Mouse (Mus musculus) CH12.LX (cell line): ENCODE measurements around the gene Wdr63. TPM values are rescaled to one million over a fixed set of nuclear protein-coding genes. Genes with fewer than 3 reads are reported as not detected.

ENCODE experiments used
- DNase-seq: peaks from one replicate; pipeline ENCODE4 v3.0.0-alpha.2; 2013; ENCODE audit errors: extremely low read depth
- H3K27ac ChIP-seq: 2 replicates; pipeline ENCODE4 v1.5.1; 2012; ENCODE audit warnings: low read depth, mild to moderate bottlenecking, control low read depth, moderate library complexity; ENCODE audit not compliant: insufficient read depth
- H3K27me3 ChIP-seq: replicated peaks from 2 replicates; pipeline ENCODE3; 2012; ENCODE audit warnings: inconsistent platforms
- H3K36me3 ChIP-seq, 2 experiments: replicated peaks in 1 of 2; 2 replicates each; pipeline versions ENCODE3 to v1.6.1; 2012; ENCODE audit warnings: inconsistent platforms in 1 of 2, low read length in 1 of 2, mild to moderate bottlenecking in 1 of 2, mixed read lengths in 1 of 2, moderate library complexity in 1 of 2; ENCODE audit not compliant: control insufficient read depth in 1 of 2, insufficient read depth in 1 of 2
- H3K4me1 ChIP-seq, 2 experiments: 2 replicates each; pipeline ENCODE4 v1.6.1; 2012; ENCODE audit warnings: inconsistent platforms in 1 of 2, moderate library complexity in 1 of 2; ENCODE audit not compliant: insufficient read depth in 2 of 2, control insufficient read depth in 1 of 2
- H3K4me2 ChIP-seq: 2 replicates; pipeline ENCODE4 v1.6.1; 2012; ENCODE audit warnings: low read depth, mild to moderate bottlenecking, control low read depth; ENCODE audit not compliant: poor library complexity, insufficient read depth, severe bottlenecking
- H3K4me3 ChIP-seq, 3 experiments: fragments of 150-350 bp in 1 of 3; sonication (generic) in 1 of 3; replicated peaks in 1 of 3; 2 replicates each; pipeline versions ENCODE3 to v1.5.1; 2011 to 2012; ENCODE audit warnings: low read depth in 2 of 3, low read length in 2 of 3, mild to moderate bottlenecking in 2 of 3, moderate library complexity in 2 of 3, control low read depth in 1 of 3, improper control_type of control experiment in 1 of 3, inconsistent platforms in 1 of 3, mixed read lengths in 1 of 3; ENCODE audit not compliant: poor library complexity in 1 of 3
- H3K79me2 ChIP-seq: replicated peaks from 2 replicates; pipeline ENCODE4 v1.6.1; 2012; ENCODE audit warnings: mild to moderate bottlenecking, moderate library complexity; ENCODE audit not compliant: control insufficient read depth, poor library complexity, insufficient read depth, severe bottlenecking; ENCODE audit errors: extremely low read depth
- H3K9ac ChIP-seq: 2 replicates; pipeline ENCODE4 v1.6.1; 2012; ENCODE audit warnings: low read depth, mild to moderate bottlenecking, control low read depth, moderate library complexity; ENCODE audit not compliant: insufficient read depth
- H3K9me3 ChIP-seq: replicated peaks from 2 replicates; pipeline ENCODE3; 2012; ENCODE audit warnings: low read length, inconsistent platforms, mixed read lengths
- BHLHE40 ChIP-seq: IDR thresholded peaks from 2 replicates; pipeline ENCODE4 v1.6.1; 2011; ENCODE audit warnings: mild to moderate bottlenecking, low read depth, low read length, improper control_type of control experiment
- CHD1 ChIP-seq: IDR thresholded peaks from 2 replicates; pipeline ENCODE4 v1.6.1; 2012; ENCODE audit warnings: low read depth, low read length, improper control_type of control experiment, inconsistent platforms
- CHD2 ChIP-seq: IDR thresholded peaks from 2 replicates; pipeline ENCODE4 v1.6.1; 2011; ENCODE audit warnings: low read length, improper control_type of control experiment
- CTCF ChIP-seq, 2 experiments: IDR thresholded peaks in 1 of 2; conservative IDR thresholded peaks in 1 of 2; 2 replicates each; pipeline ENCODE4 v1.5.1; 2011 to 2012; ENCODE audit warnings: low read depth in 2 of 2, low read length in 2 of 2, improper control_type of control experiment in 1 of 2, inconsistent platforms in 1 of 2, mild to moderate bottlenecking in 1 of 2, moderate library complexity in 1 of 2
- E2F4 ChIP-seq: IDR thresholded peaks from 2 replicates; pipeline ENCODE4 v1.6.1; 2011; ENCODE audit warnings: low read depth, low read length, improper control_type of control experiment; ENCODE audit not compliant: insufficient replicate concordance
- EP300 ChIP-seq: IDR thresholded peaks from 2 replicates; pipeline ENCODE4 v1.6.1; 2011; ENCODE audit warnings: low read length, improper control_type of control experiment
- ETS1 ChIP-seq: conservative IDR thresholded peaks from 2 replicates; pipeline ENCODE4 v1.6.1; 2012; ENCODE audit warnings: low read depth, mild to moderate bottlenecking, inconsistent platforms, low read length, improper control_type of control experiment, moderate library complexity
- GABPA ChIP-seq: IDR thresholded peaks from 2 replicates; pipeline ENCODE4 v1.6.1; 2012; ENCODE audit warnings: low read depth, low read length, improper control_type of control experiment, inconsistent platforms; ENCODE audit not compliant: insufficient replicate concordance
- HCFC1 ChIP-seq: IDR thresholded peaks from 2 replicates; pipeline ENCODE4 v1.6.1; 2012; ENCODE audit warnings: low read depth, mild to moderate bottlenecking, inconsistent platforms, low read length, improper control_type of control experiment
- JUN ChIP-seq: IDR thresholded peaks from 2 replicates; pipeline ENCODE4 v1.6.1; 2011; ENCODE audit warnings: low read depth, mild to moderate bottlenecking, low read length, improper control_type of control experiment, moderate library complexity; ENCODE audit not compliant: insufficient read depth
- JUND ChIP-seq: conservative IDR thresholded peaks from 2 replicates; pipeline ENCODE4 v1.6.1; 2011; ENCODE audit warnings: low read depth, low read length, improper control_type of control experiment
- KAT2A ChIP-seq: IDR thresholded peaks from 2 replicates; pipeline ENCODE4 v1.6.1; 2012; ENCODE audit warnings: low read length, improper control_type of control experiment, inconsistent platforms; ENCODE audit not compliant: insufficient replicate concordance
- MAFK ChIP-seq: IDR thresholded peaks from 2 replicates; pipeline ENCODE4 v1.6.1; 2011; ENCODE audit warnings: low read length, improper control_type of control experiment; ENCODE audit not compliant: insufficient replicate concordance
- MAX ChIP-seq: IDR thresholded peaks from 2 replicates; pipeline ENCODE4 v1.6.1; 2011; ENCODE audit warnings: low read length, improper control_type of control experiment
- MAZ ChIP-seq: IDR thresholded peaks from 2 replicates; pipeline ENCODE4 v1.6.1; 2012; ENCODE audit warnings: low read depth, mild to moderate bottlenecking, inconsistent platforms, low read length, improper control_type of control experiment, moderate library complexity
- MEF2A ChIP-seq: IDR thresholded peaks from 2 replicates; pipeline ENCODE4 v1.6.1; 2014; ENCODE audit warnings: low read depth, mild to moderate bottlenecking, inconsistent platforms, low read length, improper control_type of control experiment, borderline replicate concordance
- MXI1 ChIP-seq: IDR thresholded peaks from 2 replicates; pipeline ENCODE4 v1.6.1; 2011; ENCODE audit warnings: mild to moderate bottlenecking, low read depth, low read length, improper control_type of control experiment
- MYC ChIP-seq: IDR thresholded peaks from 2 replicates; pipeline ENCODE4 v1.6.1; 2011; ENCODE audit warnings: low read depth, mild to moderate bottlenecking, improper control_type of control experiment, low read length
- NRF1 ChIP-seq: IDR thresholded peaks from 2 replicates; pipeline ENCODE4 v1.6.1; 2014; ENCODE audit warnings: low read depth, mild to moderate bottlenecking, inconsistent platforms, low read length, improper control_type of control experiment, moderate library complexity
- PAX5 ChIP-seq: IDR thresholded peaks from 2 replicates; pipeline ENCODE4 v1.6.1; 2012; ENCODE audit warnings: low read length, inconsistent platforms, mixed read lengths
- POLR2A ChIP-seq: IDR thresholded peaks from 2 replicates; pipeline ENCODE4 v1.6.1; 2011; ENCODE audit warnings: low read depth, mild to moderate bottlenecking, improper control_type of control experiment, low read length
- POLR2AphosphoS2 ChIP-seq: IDR thresholded peaks from 2 replicates; pipeline ENCODE4 v1.6.1; 2011; ENCODE audit warnings: low read depth, low read length, improper control_type of control experiment
- RAD21 ChIP-seq: IDR thresholded peaks from 2 replicates; pipeline ENCODE4 v1.6.1; 2011; ENCODE audit warnings: low read depth, mild to moderate bottlenecking, low read length, improper control_type of control experiment, moderate library complexity
- RCOR1 ChIP-seq: conservative IDR thresholded peaks from 2 replicates; pipeline ENCODE4 v1.6.1; 2012; ENCODE audit warnings: low read depth, mild to moderate bottlenecking, inconsistent platforms, low read length, improper control_type of control experiment
- SIN3A ChIP-seq: IDR thresholded peaks from 2 replicates; pipeline ENCODE4 v1.6.1; 2012; ENCODE audit warnings: low read length, improper control_type of control experiment, inconsistent platforms
- SMC3 ChIP-seq: IDR thresholded peaks from 2 replicates; pipeline ENCODE4 v1.6.1; 2011; ENCODE audit warnings: low read depth, low read length, improper control_type of control experiment
- TBP ChIP-seq: conservative IDR thresholded peaks from 2 replicates; pipeline ENCODE4 v1.6.1; 2011; ENCODE audit warnings: low read depth, low read length, improper control_type of control experiment
- TCF12 ChIP-seq: IDR thresholded peaks from 2 replicates; pipeline ENCODE4 v1.6.1; 2014; ENCODE audit warnings: low read depth, mild to moderate bottlenecking, inconsistent platforms, low read length, improper control_type of control experiment
- USF2 ChIP-seq: conservative IDR thresholded peaks from 2 replicates; pipeline ENCODE4 v1.6.1; 2011; ENCODE audit warnings: low read depth, low read length, improper control_type of control experiment
- ZKSCAN1 ChIP-seq: IDR thresholded peaks from 2 replicates; pipeline ENCODE4 v1.6.1; 2012; ENCODE audit warnings: low read depth, inconsistent platforms, low read length, improper control_type of control experiment, borderline replicate concordance
- ZNF384 ChIP-seq: IDR thresholded peaks from 2 replicates; pipeline ENCODE4 v1.6.1; 2012; ENCODE audit warnings: low read depth, low read length, improper control_type of control experiment, inconsistent platforms
- dilution Hi-C: fragments of 300-500 bp; cut with MboI; formaldehyde crosslinking; loops from 2 replicates; pipeline ENCODE4 v1.14.3; 2020; ENCODE audit warnings: low sequenced_read_pairs; ENCODE audit not compliant: extremely low pct_unique_long_range_greater_than_20kb, extremely low pct_ligation_motif_present
- in situ Hi-C: fragments of 300-500 bp; cut with MboI; formaldehyde crosslinking; loops from 3 replicates; pipeline ENCODE4 v1.14.3; 2019; ENCODE audit warnings: low sequenced_read_pairs, low pct_ligation_motif_present, low pct_unique_long_range_greater_than_20kb, mixed read lengths
- polyA plus RNA-seq: library from polyadenylated mRNA; unstranded; fragments of >175 nt; gene quantifications from 2 replicates; pipeline ENCODE4 v1.2.1, GENCODE M21; 2012; ENCODE audit warnings: low read depth; ENCODE audit not compliant: insufficient read length
- total RNA-seq, 2 experiments: library from RNA; depleted of rRNA; stranded (reverse); fragments of 300-350 nt in 1 of 2; fragments of >200 nt in 1 of 2; gene quantifications; 2 replicates each; pipeline ENCODE4 v1.2.3; 2012 to 2014

Gene Wdr63
- total and polyA plus RNA-seq, 3 experiments, result not detected

- Histone ChIP-seq H3K27ac (no peak overlapping the region), H3K9me3 (no peaks in the 10 kb centered on the region), H3K27me3 (peaks cover 3% of the 10 kb centered on the region), H3K9ac (no peak overlapping the region), H3K79me2 (no peaks in the 10 kb centered on the region), H3K4me1 (peaks cover 3 to 11% of the 10 kb centered on the region in 2 experiments; a peak in 3 of 4 replicates), H3K36me3 (no peaks in the 10 kb centered on the region), H3K4me3 (no peak overlapping the region), H3K4me2 (no peak overlapping the region)
- in situ Hi-C loops, result no loop called here
- no peak for DNase-seq
- TF ChIP-seq TCF12 (no peak), USF2 (no peak), CHD1 (no peak), TBP (no peak), RCOR1 (no peak), HCFC1 (no peak), POLR2AphosphoS2 (no peak), EP300 (no peak), ZKSCAN1 (no peak), MAX (no peak), MAZ (no peak), CTCF (conservative IDR thresholded peaks at IDR 0.05 in 1 of 2, IDR thresholded peaks at IDR 0.05 in 1 of 2; ENCODE audit: low read depth in 2 of 2, low read length in 2 of 2) (no peak), JUN (no peak), ETS1 (no peak), GABPA (no peak), NRF1 (no peak), PAX5 (no peak), MEF2A (no peak)
- dilution Hi-C loops, result no loop called here
Measured at GRCm38 (mm10) chr3:145995489-145995888, 112.4 kb downstream of the Wdr63 start.

- Histone ChIP-seq H3K4me1 (peaks cover 3 to 18% of the 10 kb centered on the region in 2 experiments; a peak in 3 of 4 replicates), H3K9ac (no peak overlapping the region), H3K27me3 (peaks cover 2% of the 10 kb centered on the region), H3K36me3 (no peaks in the 10 kb centered on the region), H3K4me3 (no peak overlapping the region), H3K9me3 (peaks cover 5% of the 10 kb centered on the region), H3K79me2 (no peaks in the 10 kb centered on the region), H3K27ac (no peak overlapping the region), H3K4me2 (peak overlapping the region; percentile 64; the same call in 1 of the 2 replicates)
- peak; percentile 71 for DNase-seq
- dilution Hi-C loops (no loop called here), in situ Hi-C loops (no loop called here)
- no peak for TF ChIP-seq E2F4
- TF ChIP-seq NRF1, result no peak
- no peak for TF ChIP-seq SIN3A
- no peak for TF ChIP-seq MYC
- no peak for TF ChIP-seq HCFC1
- TF ChIP-seq ZNF384, result peak; percentile 94
- no peak for TF ChIP-seq SMC3
- TF ChIP-seq RAD21, result no peak
- TF ChIP-seq MAX, result peak; percentile 27; the same call in 1 of the 2 replicates
- TF ChIP-seq JUND, result no peak
- TF ChIP-seq POLR2A, result no peak
- no peak for TF ChIP-seq MAZ
- no peak for TF ChIP-seq CTCF (conservative IDR thresholded peaks at IDR 0.05 in 1 of 2, IDR thresholded peaks at IDR 0.05 in 1 of 2; ENCODE audit: low read depth in 2 of 2, low read length in 2 of 2)
- TF ChIP-seq BHLHE40, result 0 out of 2 replicates have a peak, but pooled peaks have one; percentile 6
- TF ChIP-seq KAT2A, result no peak
- no peak for TF ChIP-seq TBP
- no peak for TF ChIP-seq CHD1
- TF ChIP-seq MXI1, result no peak
- TF ChIP-seq RCOR1, result no peak
- no peak for TF ChIP-seq CHD2
- TF ChIP-seq MEF2A, result no peak
- no peak for TF ChIP-seq POLR2AphosphoS2
- no peak for TF ChIP-seq MAFK
- no peak for TF ChIP-seq JUN
- no peak for TF ChIP-seq PAX5
Measured at GRCm38 (mm10) chr3:145993481-145994201, 114.3 kb downstream of the Wdr63 start.
